Mouse (Mus musculus): ENCODE results near the gene Ube2o.

The Ube2o gene

DNA sequence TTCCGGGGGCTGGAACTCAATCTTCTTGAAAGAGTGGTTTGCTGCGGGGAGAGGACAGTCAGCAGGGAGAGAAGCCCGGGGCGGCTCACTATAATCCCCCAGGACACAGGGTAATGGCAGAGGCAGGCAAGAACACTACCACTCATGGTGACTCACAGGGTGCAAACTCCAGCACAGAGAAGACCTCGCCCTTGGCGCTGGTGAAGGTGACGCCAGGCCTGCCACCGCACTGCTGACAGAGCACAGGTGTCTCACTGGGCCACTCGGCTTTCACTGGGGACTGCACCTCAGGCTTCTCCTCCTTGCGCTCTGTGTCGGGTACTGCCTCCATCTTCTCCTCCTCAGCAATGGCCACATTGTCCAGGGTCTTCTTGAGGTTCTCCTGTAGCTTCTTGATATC is 40.1 kb downstream of the Ube2o start:
- no peak for DNase-seq (ENCODE audit: low spot score)

DNA sequence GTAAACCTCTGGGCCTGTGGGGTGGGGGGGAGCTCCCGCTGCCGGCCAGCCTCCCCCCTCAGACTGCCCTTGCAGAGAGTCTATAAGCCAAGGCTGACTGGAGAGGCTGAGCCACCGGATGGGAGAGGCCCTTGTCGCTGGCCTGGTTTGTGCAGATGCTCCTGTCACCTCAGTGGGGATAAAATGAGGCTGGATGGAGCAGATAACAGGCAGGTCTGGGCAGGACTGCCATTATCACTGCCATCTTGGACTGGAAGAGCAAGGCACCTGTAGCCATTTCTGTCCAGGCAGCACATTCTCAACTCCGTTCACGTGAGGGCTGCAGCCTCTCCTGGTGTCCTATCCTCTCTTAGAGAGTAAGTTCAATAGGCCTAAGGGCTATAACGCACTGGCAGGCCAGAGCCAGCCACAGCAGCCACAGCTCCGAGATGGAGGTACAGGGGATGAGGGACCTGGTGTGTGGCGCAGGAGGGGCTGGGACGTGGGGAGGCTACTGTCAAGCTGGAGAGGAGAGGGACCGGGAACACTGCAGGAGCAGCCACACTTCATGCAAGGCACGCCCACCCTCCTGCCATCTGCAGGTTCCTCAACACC is 43.0 kb downstream of the Ube2o start:
- no peak for DNase-seq (ENCODE audit: low spot score)

DNA sequence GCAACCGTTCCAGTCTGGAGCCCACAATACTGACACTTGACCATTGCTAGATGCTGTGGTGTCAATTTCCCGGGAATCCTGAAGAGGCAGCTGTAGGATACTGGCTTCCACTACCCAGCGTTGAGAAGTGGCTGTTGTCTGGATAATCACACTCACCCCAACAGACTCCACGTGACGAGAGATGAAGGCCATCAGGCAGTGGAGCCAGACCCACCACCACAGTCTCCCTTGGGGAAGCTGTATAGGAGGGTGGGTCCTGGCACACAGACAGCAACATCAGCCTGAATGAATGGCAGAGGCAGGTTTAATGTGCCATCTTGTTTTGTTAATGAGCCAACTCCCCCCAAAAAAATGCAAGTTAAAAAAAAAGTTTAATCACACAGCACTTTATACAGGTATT is 43.9 kb downstream of the Ube2o start:
- no peak for DNase-seq (ENCODE audit: low spot score)

DNA sequence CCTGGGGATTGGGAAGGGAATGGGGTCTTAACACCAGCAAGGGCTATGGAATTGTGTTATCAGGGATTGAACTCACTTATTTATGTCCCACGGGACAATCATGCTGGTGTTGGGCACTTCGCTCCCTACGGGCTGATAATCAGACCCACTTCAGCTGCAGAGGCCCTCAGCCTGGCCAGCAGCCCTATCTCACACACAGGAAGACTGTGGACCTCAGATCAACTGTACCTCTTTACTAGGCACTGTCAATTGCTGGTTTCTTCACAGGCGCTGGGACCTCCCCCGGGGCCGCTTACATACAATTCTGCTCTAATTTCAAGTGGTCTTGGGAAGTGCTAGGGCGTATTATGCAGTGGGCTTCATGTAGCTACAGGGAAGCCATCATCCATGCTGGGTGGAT is 44.6 kb downstream of the Ube2o start:
- DNase-seq (ENCODE audit: low spot score): no peak

DNA sequence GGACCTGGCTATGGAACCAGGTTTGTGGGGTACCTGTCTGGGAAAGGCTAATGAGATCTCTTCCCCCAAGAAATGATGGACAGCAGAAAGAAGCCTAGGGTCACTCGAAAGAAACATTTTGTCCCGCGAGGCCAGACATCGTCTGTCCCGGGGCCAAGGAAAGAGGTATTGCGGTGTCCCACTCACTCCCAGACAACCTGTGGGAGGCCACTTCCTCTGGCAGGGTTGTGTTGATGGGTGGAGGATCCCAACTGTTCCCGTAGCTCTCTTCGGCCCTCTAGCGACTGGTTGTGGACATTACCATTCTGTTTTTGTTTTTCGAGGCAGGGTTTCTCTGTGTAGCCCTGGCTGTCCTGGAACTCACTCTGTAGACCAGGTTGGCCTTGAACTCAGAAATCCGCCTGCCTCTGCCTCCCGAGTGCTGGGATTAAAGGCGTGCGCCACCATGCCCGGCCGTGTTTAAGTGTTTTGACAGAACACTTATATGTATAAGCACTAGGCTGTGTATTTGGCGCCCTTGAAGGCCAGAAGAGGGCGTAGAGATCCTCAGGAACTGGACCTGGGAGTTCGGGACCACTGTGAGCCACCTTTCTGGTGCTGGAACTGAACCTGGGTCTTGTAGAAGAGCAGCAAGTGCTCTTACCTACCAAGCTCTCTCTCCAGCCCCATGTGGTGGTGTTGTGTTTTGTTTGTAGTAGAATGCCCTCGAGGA is 46.9 kb downstream of the Ube2o start:
- peak; percentile 74 for DNase-seq (ENCODE audit: low spot score)

DNA sequence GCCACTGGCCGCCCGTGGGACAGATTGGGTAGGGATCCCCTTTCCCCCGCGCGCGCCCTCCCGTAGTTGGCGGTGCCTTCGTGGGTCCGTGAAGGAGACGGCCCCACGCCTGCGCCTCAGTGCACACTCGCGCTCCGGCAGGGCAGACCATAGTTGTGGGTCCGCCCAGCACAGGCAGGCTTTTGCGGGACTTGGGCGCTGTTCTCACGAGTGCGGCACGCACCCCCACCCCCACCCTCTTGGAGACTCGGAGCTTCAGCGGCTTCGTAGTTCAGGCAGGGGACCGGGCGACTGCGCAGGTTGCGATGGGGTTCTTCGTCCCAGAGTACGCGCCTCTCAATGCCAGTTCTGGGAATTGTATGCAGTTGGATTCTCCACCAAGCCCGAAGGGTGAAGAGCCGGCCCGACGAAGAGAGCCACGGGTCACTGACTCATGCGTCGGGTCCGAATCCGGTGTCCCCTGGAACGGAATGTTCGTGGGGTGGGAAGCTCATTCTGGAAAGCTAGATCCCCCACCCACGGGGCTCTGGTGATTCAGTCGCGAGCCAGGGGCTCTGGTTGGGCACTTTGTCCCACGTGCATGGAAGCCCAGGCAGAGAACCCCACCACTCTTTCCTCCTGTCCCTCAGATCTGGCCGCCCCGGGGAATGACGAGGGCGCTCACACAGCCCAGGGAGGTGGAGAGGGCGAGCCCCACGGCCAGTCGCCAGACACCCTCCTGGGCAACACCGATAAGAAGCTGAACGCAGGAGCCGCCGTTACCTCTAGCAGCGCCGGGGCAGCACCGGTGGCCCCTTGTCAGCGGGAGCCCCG is 47.7 kb downstream of the Ube2o start:
- no peak for DNase-seq (ENCODE audit: low spot score)

DNA sequence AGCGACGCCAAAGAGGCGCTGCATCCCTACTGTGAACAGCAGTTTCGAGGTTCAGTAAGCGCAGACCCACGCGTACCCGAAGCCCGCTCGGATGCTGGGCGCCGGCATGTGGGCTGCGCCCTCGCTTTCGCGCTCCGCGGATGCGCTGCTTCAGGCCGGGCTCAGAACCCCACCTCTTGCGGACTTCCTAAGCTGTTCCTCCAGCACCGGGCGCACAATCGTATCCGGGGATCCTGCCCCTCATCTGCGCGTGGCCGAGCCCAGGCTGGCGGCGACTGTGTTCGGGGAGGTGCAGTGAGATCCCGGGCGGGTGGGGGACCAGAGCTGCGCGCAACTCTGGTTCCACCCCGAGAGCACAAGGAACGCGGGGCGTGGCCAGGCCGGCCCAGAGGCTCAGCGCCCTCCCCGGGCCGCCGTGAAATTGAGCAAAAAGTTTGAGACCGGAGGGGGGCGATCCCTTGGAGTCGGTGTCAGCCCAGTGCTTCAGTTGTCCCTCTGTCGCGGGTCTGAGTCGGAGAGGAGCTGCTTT is 48.4 kb downstream of the Ube2o start:
- peak; percentile 76 for DNase-seq (ENCODE audit: low spot score)

DNA sequence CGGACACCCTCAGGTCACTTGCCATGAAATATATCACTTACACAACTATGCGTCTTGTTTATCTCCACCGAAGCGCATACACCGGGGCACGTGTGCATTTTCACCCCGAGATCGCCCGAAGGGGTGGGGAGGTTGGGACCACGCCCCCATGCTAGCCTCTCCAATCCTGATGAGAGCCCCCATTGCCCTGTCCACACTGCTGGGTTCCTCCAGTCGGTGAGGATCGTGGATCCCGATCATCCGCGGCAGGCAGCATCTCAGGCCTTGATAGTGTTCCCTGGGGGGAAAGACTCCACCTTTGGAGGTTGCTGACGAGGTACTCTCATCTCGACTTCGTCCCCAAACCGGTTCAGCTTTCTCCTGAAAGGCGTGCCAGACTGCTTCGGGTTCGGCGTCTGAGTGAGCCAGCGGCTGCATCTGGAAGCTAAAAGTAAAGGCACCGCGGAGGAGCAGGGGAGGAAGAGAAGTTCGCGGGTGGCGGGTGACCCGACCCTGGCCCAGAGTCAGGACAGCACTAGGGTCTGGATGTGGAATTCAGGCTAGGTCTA is 48.9 kb downstream of the Ube2o start:
- DNase-seq (ENCODE audit: low spot score): peak; percentile 54

DNA sequence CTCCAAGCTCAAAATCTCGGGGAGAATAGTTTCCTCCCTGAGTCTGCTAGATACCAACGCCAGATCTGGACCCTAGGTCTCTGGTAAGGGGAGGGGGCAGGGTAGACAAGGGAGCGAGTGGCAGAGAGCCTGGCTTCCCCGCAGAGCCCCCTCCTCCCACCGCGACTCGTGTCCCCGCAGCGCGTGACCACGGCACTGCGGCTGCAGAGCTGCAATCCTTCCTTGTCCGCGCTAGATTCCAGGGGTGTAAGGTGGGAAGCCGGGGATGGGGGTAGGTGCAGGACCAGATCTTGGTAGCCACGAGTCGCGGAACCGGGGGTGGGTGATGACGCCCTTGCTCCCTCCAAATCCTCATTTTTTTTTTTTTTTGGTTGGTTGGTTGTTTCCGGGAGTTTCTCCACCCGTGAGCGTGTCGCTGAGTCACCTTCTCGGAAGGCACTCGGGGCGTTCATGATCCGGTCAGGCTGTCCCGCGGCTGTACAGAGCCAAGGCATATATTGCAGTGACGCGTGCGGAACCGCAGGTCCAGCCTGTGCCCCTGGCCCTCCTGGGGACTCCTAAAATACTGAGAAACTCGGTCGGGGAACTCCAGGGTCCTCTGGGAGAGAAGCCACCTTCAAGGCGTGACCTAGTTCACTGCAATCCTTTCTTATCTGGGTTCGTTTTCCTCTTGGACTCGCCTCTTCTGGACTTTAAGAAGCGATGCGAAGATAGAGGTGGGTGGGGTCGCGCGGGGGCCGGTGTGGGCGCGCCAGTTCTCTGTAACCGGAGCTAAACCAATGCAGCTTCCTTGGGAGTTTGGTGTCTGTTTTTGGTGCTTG is 49.7 kb downstream of the Ube2o start:
- no peak for DNase-seq (ENCODE audit: low spot score)

DNA sequence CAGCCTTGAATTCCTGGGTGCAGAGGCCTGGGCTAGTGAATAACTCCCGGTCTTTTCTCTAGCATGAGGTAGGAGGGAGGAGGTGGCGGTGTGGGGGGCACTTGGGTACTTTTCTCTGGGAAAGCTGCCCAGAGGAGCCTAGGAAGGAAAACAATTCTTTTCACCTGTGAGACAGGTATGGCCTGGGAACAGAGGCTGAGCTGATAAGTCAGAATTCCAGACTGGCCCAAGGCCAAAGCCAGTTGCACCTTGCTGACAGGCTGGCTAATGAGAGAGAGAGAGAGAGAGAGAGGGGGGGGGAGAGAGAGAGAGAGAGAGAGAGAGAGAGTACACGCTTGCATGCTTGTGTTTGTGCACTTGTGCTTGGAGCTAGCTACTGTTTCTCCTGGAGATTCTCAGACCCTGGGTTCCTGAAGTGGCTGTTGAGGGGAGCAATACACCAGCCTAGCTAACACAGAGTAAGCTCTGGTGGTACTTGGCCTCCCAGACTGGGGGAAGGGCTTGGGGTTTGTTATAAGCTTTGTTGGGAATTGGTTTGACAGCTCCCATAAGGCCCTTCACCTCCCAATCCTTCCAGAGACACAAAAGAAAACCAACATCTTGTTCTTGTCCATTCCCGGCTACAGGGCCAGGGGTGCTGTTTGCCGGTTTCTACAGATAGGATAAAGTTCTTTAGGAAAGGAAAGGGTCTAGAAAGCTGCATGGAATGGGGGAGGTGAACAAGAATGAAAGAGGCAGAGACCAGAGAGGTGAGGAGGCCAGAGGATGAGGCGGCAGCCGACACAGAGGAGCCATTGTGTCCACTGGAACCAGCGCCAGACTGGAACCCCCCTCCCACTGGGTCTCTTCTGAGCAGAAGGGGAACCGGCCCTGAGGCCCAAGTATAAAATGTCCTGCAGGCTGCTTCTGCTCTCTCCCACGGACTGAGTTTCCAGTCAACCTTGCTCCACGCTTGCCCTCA is 50.8 kb downstream of the Ube2o start, which contains the start of gene Sphk1:
Sphk1 (plus strand) TSS at position 739 of the 961 bp plus-strand sequence.
- DNase-seq (ENCODE audit: low spot score): no peak

DNA sequence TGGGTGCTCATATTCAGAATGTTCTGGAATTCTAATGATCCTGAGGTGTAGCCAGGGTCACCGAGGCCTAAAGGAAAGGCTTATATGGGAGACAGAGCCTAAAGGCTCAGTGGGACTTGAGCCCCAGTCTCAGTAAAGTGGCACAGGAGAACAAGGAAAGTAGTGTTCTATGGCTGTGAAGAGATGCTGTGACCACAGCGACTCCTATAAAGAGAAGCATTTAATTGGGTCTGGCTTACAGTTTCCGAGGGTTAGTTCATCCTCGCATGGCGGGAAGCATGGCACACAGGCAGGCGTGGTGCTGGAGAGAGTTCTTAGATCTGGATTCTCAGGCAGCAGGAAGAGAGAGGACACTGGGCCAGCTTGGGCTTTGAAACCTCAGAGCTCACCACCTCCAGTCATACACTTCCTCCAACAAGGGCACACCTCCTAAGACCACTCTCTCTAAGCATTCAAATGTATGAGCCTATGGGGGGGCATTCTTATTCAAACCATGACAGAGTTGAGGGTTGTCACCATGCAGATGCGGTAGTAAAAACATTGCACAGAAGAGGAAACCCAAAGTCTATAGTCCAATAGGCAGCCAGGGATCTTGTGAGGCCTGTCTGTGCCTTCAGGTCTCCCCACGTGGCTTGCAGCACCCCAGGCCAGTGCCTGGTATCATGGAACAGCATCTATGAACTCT is 52.5 kb downstream of the Ube2o start:
- no peak for DNase-seq (ENCODE audit: low spot score)

DNA sequence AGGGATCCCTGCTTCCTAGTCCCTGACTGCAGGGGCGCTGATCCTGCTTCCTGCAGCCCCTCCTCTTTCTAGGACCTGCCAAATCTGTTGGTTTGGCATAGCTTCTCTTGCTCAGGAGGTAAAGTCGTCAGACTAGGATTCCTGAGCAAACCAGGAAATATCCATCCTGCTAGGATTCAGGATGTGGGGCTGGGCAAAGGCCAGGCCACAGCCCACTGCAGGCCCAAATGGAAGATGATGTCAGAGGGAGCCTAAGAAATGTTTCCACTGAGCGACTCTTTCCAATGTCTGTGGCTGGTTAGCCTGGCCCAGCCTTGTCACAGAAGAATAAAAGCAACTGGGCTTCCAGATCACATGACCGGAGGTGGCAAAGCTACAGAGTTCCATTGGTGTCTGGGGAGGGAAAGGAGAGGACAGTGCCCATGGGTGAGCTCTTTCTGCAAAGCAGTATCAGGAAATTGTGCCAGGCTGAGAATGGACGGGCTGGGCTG is 57.5 kb downstream of the Ube2o start:
- DNase-seq (ENCODE audit: low spot score): no peak

DNA sequence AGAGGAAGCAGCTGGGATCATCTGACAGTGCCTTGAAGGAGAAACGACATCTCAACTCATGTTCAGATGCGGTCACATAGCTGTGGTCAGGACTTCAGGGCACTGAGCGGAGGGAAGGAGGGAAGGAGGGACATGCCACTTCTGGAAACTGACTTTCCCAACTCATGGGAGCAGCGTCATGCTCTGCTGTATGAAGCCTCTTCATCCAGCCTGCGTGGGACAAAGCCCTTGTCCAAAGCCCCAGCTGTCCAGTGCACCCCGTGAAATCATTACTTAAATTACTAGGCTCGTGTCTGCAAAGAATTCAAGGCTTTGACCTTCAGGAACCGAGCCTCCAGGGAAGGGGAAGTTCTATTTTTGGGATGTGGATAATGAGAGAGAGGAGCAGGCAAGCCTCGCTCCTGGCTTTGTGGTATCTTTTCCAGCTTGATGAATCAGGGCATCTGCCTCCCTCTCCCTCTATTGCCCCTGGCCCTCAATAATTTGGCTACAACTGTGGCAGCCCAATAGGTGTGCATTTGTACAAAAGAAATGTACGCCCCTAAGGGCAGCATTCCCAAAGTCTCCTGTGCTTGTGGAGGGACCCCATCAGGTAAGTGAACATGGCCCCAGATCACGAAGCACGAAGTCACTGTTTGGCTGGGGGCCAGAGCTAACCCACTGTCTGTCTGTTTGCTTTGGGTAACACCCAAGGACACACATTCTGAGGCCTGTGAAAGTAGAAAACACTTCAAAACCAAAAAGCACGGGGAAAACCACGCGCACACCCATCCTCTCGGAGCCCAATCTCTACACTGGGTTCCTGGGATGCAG is 58.2 kb downstream of the Ube2o start:
- no peak for DNase-seq (ENCODE audit: low spot score)

DNA sequence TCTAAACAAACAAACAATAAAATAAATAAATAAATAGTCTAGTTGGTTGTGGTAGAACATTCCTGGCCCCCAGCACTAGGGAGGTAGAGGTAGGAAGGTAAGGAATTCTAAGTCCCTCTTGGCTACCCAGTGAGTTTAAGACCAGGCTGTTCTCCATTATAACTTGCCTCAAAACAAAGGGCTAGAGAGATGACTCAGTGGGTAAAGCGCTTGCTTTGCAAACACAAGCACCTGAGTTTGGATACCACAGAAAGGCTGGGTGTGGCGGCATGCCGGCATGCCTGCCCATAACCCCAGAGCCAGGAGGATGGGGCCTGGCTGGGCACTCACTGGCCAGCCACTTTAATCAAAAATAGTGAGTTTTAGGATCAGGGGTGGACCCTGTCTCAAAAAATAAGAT is 59.2 kb downstream of the Ube2o start:
- DNase-seq (ENCODE audit: low spot score): no peak

DNA sequence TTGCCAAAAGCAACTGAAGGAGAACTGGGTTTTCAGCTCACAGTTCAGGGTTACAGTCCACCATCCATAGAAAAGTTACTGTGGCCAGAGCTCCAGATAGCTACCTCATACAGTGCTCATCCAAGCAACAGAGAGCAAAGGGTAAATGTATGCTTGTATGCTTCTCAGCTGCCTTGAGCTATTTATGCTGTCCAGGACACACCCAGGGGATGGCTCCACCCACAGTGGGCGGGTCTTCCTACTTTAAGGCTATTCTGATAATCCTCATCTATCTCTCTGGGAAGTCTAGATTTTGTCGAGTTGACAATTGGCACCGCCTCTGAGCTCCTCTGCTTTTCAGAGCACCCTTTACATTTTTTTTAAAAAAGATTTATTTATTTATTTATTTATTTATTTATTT is 60.1 kb downstream of the Ube2o start:
- DNase-seq (ENCODE audit: low spot score): no peak

DNA sequence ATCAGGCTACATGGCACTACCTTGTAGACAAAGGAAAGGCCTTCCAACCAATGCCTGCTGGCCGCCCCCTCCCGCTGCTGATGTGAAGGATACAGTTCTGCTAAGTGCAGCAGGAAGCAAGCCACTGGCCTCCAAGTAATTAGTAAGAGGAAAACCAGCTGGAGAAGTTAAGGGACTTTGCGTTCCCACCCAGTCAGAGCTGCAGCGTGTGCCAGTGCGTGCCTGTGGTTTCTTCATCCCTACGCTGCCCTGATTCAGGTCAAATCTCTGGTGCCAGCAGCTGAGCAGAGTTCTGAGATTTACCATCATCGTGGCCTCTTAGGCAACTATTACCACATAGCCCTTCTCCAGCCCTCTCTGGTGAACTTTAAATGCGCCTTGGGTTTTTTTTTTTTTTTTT is 62.8 kb downstream of the Ube2o start:
- DNase-seq (ENCODE audit: low spot score): no peak

DNA sequence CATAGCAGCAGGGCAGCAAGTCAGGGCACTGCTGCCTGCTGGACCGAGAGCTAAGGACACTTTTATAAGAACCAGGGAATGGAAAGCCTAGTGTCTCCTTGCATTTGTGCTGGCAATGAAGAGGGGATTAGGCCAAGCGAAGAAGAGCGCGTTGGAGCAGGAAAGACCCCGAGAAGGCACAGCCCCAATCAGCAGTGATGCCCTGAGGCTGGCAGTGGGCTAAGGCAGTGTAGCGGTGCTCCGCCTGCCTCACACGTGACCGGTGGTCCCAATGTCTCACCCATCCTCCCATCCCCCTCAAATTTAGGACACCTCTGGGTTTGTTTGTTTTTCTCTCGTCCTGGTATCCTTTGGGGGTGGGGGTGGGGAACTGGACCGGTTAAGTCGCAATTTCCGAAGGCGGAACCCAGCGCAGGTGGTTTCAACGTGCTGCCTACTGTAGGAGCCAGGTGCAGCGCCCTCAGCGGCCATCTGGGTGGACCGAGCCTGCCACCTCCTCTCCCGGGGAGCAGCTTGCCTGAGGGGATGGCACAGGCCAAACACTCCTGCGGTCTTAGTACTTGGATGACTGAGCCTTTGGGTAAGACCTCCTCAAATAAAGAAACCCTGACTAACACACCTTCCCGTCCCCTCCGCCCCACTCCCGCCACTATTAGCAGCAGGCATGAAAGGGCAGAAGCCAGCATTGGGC is 65.8 kb downstream of the Ube2o start:
- no peak for DNase-seq (ENCODE audit: low spot score)

DNA sequence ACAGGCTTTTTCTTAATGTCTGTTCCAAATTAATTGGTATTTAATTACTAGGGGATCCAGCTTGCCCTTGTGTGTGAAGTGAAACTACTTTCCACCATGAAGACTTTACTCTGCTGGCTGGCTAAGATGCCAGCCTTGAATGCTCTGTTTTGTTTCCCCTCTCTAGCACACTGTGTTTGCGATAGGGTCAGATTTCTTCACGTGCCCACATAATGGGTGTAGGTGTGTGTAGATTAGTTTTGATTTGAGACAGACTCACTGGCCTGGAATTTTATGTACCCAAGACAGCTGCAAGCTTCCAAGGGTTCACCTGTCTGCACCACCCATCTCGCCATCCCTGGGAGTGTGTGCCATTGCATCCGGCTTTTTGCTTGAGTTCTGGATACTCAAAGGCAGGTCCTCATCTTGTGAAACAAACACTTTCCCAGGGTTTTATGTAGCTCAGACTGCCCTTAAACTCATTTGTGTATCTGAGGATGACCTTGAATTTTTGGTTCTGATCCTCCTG is 67.7 kb downstream of the Ube2o start:
- DNase-seq (ENCODE audit: low spot score): no peak

Data from testis, postnatal 14 days (tissue).